Comparison of ENCODE assay signal across 8 mouse cellular contexts in genomic region chr6:141487266-141487665, GRCm38 (mm10). TPM values are rescaled to one million over a fixed set of nuclear protein-coding genes. Genes with fewer than 3 reads are reported as not detected.
DNase-seq lines count a peak whose midpoint lies in the region; ATAC-seq and TF ChIP-seq lines count a peak whose summit lies in the region.

No protein-coding gene starts in this region.

- H3K27me3 ChIP-seq in heart, embryonic 11.5 days (ENCODE audit: control insufficient read depth, insufficient read depth, low read length), result no peaks in the 10 kb centered on the region
- H3K27me3 ChIP-seq in E14TG2a.4 (ENCODE audit: insufficient read depth, low read length), result no peaks in the 10 kb centered on the region

- TF ChIP-seq CTCF in E14TG2a.4 (conservative IDR thresholded peaks at IDR 0.05; ENCODE audit: low read length), result peak; percentile 17
- peak; percentile 65 for TF ChIP-seq CTCF in cortical plate, adult 2 months (IDR thresholded peaks at IDR 0.05; ENCODE audit: extremely low read depth, insufficient read depth, low read length)

- H3K4me1 ChIP-seq in heart, embryonic 11.5 days (ENCODE audit: control insufficient read depth, insufficient read depth, low read length), result peaks cover 4% of the 10 kb centered on the region; the same call in 1 of the 2 replicates
- no peaks in the 10 kb centered on the region for H3K4me1 ChIP-seq in E14TG2a.4 (replicated peaks; ENCODE audit: low read depth, low read length)
- no peaks in the 10 kb centered on the region for H3K4me1 ChIP-seq in cortical plate, adult 2 months (ENCODE audit: control insufficient read depth, insufficient read depth, low read length)

- TF ChIP-seq POLR2A in cortical plate, adult 2 months (IDR thresholded peaks at IDR 0.05; ENCODE audit: extremely low read depth, insufficient read depth, low read length), result no peak

- no peak overlapping the region for H3K4me2 ChIP-seq in heart, embryonic 11.5 days

- no peak overlapping the region for H3K27ac ChIP-seq in heart, embryonic 11.5 days (ENCODE audit: low read depth, low read length)
- H3K27ac ChIP-seq in cortical plate, adult 2 months (ENCODE audit: insufficient read depth, low read length), result no peak overlapping the region

- no peak overlapping the region for H3K4me3 ChIP-seq in heart, embryonic 11.5 days (ENCODE audit: low read depth, low read length)
- no peak overlapping the region for H3K4me3 ChIP-seq in E14TG2a.4 (replicated peaks; ENCODE audit: low read length)
- no peak overlapping the region for H3K4me3 ChIP-seq in cortical plate, adult 2 months (ENCODE audit: insufficient read depth, low read length)

- no peak overlapping the region for H3K9ac ChIP-seq in heart, embryonic 11.5 days (ENCODE audit: low read depth, low read length)

- no peaks in the 10 kb centered on the region; the same call in 1 of the 2 replicates for H3K36me3 ChIP-seq in heart, embryonic 11.5 days (ENCODE audit: control insufficient read depth, insufficient read depth, low read length)
- H3K36me3 ChIP-seq in E14TG2a.4 (ENCODE audit: insufficient read depth, low read length), result peaks cover 6% of the 10 kb centered on the region; the same call in 1 of the 2 replicates

- WGBS in heart, embryonic 11.5 days (ENCODE audit: insufficient replicate concordance), result 76% methylated on average over 7 of the region's 7 CpGs

- peak; percentile 6 to 10 for DNase-seq in heart, adult 9 months (ENCODE audit: low spot score in 2 of 2)
- peak; percentile 12 to 17 for DNase-seq in layer of hippocampus, adult 8-10 months (ENCODE audit: low spot score in 2 of 2)
- peak; percentile 75 for DNase-seq in retina, embryonic 14.5 days (ENCODE audit: low spot score)
- DNase-seq in urinary bladder, adult 18-20 months (ENCODE audit: low spot score in 2 of 2), result no peak

- no peak for ATAC-seq in heart, embryonic 11.5 days (replicated peaks; ENCODE audit: insufficient number of reproducible peaks, low FRiP score, low TSS enrichment)
- ATAC-seq in inflammation-experienced regulatory T-cells, adult 6 months, result no peak

- no peaks in the 10 kb centered on the region for H3K9me3 ChIP-seq in heart, embryonic 11.5 days (replicated peaks; ENCODE audit: control insufficient read depth, low read length)
- H3K9me3 ChIP-seq in E14TG2a.4 (ENCODE audit: low read length), result peaks cover 7% of the 10 kb centered on the region

RNA-seq across cellular contexts. Expression of gene Slco1c1, which starts 36.9 kb away (rescaled TPM):
- 0.20 and 0.24 TPM in 2 replicates for polyA plus RNA-seq in heart, embryonic 11.5 days (2014; fragmentation: Nextera tagmentation; extraction: Ambion mirVana)
- polyA plus RNA-seq in cortical plate, adult 2 months (2012; rRNA removed), result 55.8 and 56.1 TPM in 2 replicates
- 10 to 100 TPM; 29.4 to 53.5 (median 43.4) TPM for total RNA-seq in layer of hippocampus, adult 8-10 months (2022)
- not detected for polyA plus RNA-seq in inflammation-experienced regulatory T-cells, adult 6 months (2017; shearing (Covaris generic))

Comparison
In these comparisons a context has a peak if more than half of its experiments do, and no peak if none do; other contexts are left out.
1. DNase-seq: peak in heart, adult 9 months (2 of 2), layer of hippocampus, adult 8-10 months (2 of 2) and retina, embryonic 14.5 days (single experiment); none in urinary bladder, adult 18-20 months (0 of 2).
2. RNA of gene Slco1c1, which starts 36.9 kb away (polyA plus RNA-seq): 55.8 to 56.1 TPM in cortical plate, adult 2 months; 0.20 to 0.24 TPM in heart, embryonic 11.5 days and not detected in inflammation-experienced regulatory T-cells, adult 6 months; every median in the first group is over 10 times any median in the second.